Mouse (Mus musculus) bone marrow macrophage, adult 2 months (primary cell): ENCODE data around the gene Mapre1.

Source experiments
- CTCF ChIP-seq: IDR thresholded peaks from 2 replicates; pipeline ENCODE4 v1.5.1; 2012; ENCODE audit warnings: low read depth, mild to moderate bottlenecking, low read length, moderate library complexity
- POLR2A ChIP-seq: IDR thresholded peaks from 2 replicates; pipeline ENCODE4 v1.6.1; 2012; ENCODE audit warnings: mild to moderate bottlenecking, low read depth, low read length, borderline replicate concordance

- TF ChIP-seq POLR2A, result no peak
- TF ChIP-seq CTCF, result no peak
These were observed 68.8 kb downstream of the Mapre1 start for GRCm38 (mm10) chr2:153809921-153810320.
